ENCODE assay signal across 21 mouse cellular contexts in the genomic region with DNA sequence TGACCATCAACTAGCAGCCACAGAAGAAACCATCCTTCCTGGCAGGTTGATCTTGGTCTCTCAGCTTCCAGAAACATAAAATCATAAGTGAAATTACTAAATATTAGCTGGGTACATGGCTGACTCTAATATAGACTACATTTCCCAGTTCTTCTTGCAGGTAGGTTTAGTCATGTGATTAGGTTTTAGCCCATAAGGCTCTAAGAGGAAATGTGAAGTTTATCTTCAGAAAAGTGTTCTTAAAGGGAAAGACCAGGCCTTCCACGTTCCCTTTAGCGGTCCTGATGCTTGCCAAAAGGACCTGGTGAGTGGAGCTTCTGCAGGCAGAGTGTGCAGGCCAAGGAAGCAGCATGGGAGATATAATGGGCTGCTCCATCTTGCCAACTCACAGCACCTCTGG. TPM values are rescaled to one million over a fixed set of nuclear protein-coding genes. Genes with fewer than 3 reads are reported as not detected.
DNase-seq lines count a peak whose midpoint lies in the region; ATAC-seq lines count a peak whose summit lies in the region.
"Had no signal": no experiment of that assay in that cellular context is flagged by ENCODE, and none has a peak within 500 bp of the region (broad histone marks: within the 10 kb centered on the region; RNA-seq: fewer than 3 reads in every experiment).

No protein-coding gene starts in this region.

- H3K36me3 ChIP-seq in macrophage (ENCODE audit: inconsistent target): no peaks in the 10 kb centered on the region
- H3K36me3 ChIP-seq: embryonic facial prominence, embryonic 10.5 days; hindbrain, embryonic 12.5 days had no signal

- 42% methylated on average over 2 of the region's 2 CpGs for WGBS in macrophage (ENCODE audit: missing documents)

- intact Hi-C loops in heart, postnatal 36 days (cut with DNase I): no loop called here

- peak; percentile 27 for DNase-seq in heart, adult 11 months
- DNase-seq in heart, postnatal 36 days: no peak
- peak; percentile 17 for DNase-seq in CD4-positive helper T cell, adult 2 months (ENCODE audit: low read depth, low spot score)
- no peak for DNase-seq in embryo, embryonic 11 days
- DNase-seq: adrenal gland, adult 2 months; adrenal gland, postnatal 25 days; cerebellum, adult 2 months; cerebellum, postnatal 36 days; forebrain, postnatal 0 days; gastrocnemius, adult 2 months; gastrocnemius, postnatal 25 days; heart, adult 18-20 months; heart, postnatal 4 days; kidney, adult 11 months had no signal

- H3K27ac ChIP-seq in macrophage: peak overlapping the region; percentile 77
- H3K27ac ChIP-seq: embryonic facial prominence, embryonic 10.5 days; forebrain, embryonic 13.5 days; gastrocnemius, adult 2 months; hindbrain, embryonic 12.5 days had no signal

- H3K79me2 ChIP-seq in macrophage (ENCODE audit: inconsistent target): peaks cover 76% of the 10 kb centered on the region

- peak; percentile 8 for ATAC-seq in CD4-positive, CD25-positive, alpha-beta regulatory T cell, adult 4 months
- no peak for ATAC-seq in granulocyte monocyte progenitor cell, adult 5-6 weeks (replicated peaks; ENCODE audit: poor library complexity, severe bottlenecking)
- ATAC-seq: forebrain, embryonic 13.5 days; forebrain, postnatal 0 days; hindbrain, embryonic 16.5 days had no signal

- no peak overlapping the region for H3K4me3 ChIP-seq in macrophage (ENCODE audit: inconsistent target)
- H3K4me3 ChIP-seq: embryonic facial prominence, embryonic 10.5 days; forebrain, embryonic 13.5 days; gastrocnemius, adult 2 months; hindbrain, embryonic 12.5 days had no signal

RNA-seq across cellular contexts. Expression of a gene that starts 2.9 kb away (rescaled TPM):
- total RNA-seq in heart, postnatal 36 days (2021): 1 to 10 TPM; 2.0 to 2.8 TPM
- polyA plus RNA-seq in CD4-positive, CD25-positive, alpha-beta regulatory T cell, adult 4 months (2017; shearing (Covaris generic)): 100 to 1,000 TPM; 247 to 339 TPM
- total RNA-seq in macrophage (2018; cell fraction: chromatin; rRNA removed): 1,000 to 10,000 TPM in 25 of 26 experiments, 100 to 1,000 TPM in 1; 626 to 1,628 (median 1,236) TPM
- 100 to 1,000 TPM; 100 to 183 (median 142) TPM for total RNA-seq in macrophage (2018; cell fraction: cytosol; rRNA removed)
- 100 to 1,000 TPM; 263 to 899 (median 464) TPM for total RNA-seq in macrophage (2018; cell fraction: nucleus; rRNA removed)
- 98.2 to 157 TPM (median 126 TPM) in 3 replicates for polyA plus RNA-seq in macrophage (2018)
- 88.1 and 101 TPM in 2 replicates for total RNA-seq in granulocyte monocyte progenitor cell, adult 5-6 weeks (2014; fragmentation: Nextera tagmentation)
- total RNA-seq in granulocyte monocyte progenitor cell, adult 5-6 weeks (2017): 117 and 123 TPM in 2 replicates

RNA-seq across cellular contexts. Expression of a gene that starts 52.7 kb away (rescaled TPM):
- total RNA-seq in heart, postnatal 36 days (2021): under 1 TPM; 0.19 to 0.73 TPM
- polyA plus RNA-seq in CD4-positive, CD25-positive, alpha-beta regulatory T cell, adult 4 months (2017; shearing (Covaris generic)): 1 to 10 TPM; 2.7 to 4.1 TPM
- 10 to 100 TPM; 15.0 to 87.5 (median 61.6) TPM for total RNA-seq in macrophage (2018; cell fraction: chromatin; rRNA removed)
- 10 to 100 TPM; 19.8 to 51.2 (median 29.5) TPM for total RNA-seq in macrophage (2018; cell fraction: cytosol; rRNA removed)
- total RNA-seq in macrophage (2018; cell fraction: nucleus; rRNA removed): 10 to 100 TPM; 17.8 to 74.1 (median 46.7) TPM
- 19.1 to 34.5 TPM (median 20.0 TPM) in 3 replicates for polyA plus RNA-seq in macrophage (2018)
- total RNA-seq in granulocyte monocyte progenitor cell, adult 5-6 weeks (2014; fragmentation: Nextera tagmentation): 6.1 and 13.5 TPM in 2 replicates
- 39.6 and 42.0 TPM in 2 replicates for total RNA-seq in granulocyte monocyte progenitor cell, adult 5-6 weeks (2017)

Comparison
In these comparisons a context has a peak if more than half of its experiments do, and no peak if none do; other contexts are left out.
1. DNase-seq: peak in heart, adult 11 months (single experiment) and CD4-positive helper T cell, adult 2 months (single experiment); none in heart, postnatal 36 days (0 of 2) and embryo, embryonic 11 days (single experiment).
2. RNA of a gene that starts 2.9 kb away (total RNA-seq): 88.1 to 123 TPM in granulocyte monocyte progenitor cell, adult 5-6 weeks; 2.0 to 2.8 TPM in heart, postnatal 36 days; every median in the first group is over 10 times any median in the second.
3. RNA of a gene that starts 52.7 kb away (total RNA-seq): 6.1 to 42.0 TPM in granulocyte monocyte progenitor cell, adult 5-6 weeks; 0.19 to 0.73 TPM in heart, postnatal 36 days; every median in the first group is over 4 times any median in the second.